Mouse (Mus musculus): ENCODE results near the gene Tcp1.

GRCm38 (mm10) chr17:12909361-12910280 lies 5.9 kb upstream of the Tcp1 start, which contains the start of gene Pnldc1:
- no peak for TF ChIP-seq CTCF (IDR thresholded peaks at IDR 0.05; ENCODE audit: borderline replicate concordance, insufficient read depth, low read length)
- TF ChIP-seq POLR2A (IDR thresholded peaks at IDR 0.05; ENCODE audit: low read depth, low read length) = no peak

All from embryonic fibroblast, embryonic 13.5 days (primary cell).